Mouse (Mus musculus): Measurements from ENCODE around the gene Cdk17. TPM values are rescaled to one million over a fixed set of nuclear protein-coding genes. Genes with fewer than 3 reads are reported as not detected.
"Not testable (repeated sequence)": the region's sequence is repeated elsewhere in the genome, so short reads cannot be mapped to it uniquely, and the experiment has no call there.

Cdk17 gene
- total RNA-seq, 2 experiments from 2014 or later, result 37.5 to 38.0 TPM

DNA sequence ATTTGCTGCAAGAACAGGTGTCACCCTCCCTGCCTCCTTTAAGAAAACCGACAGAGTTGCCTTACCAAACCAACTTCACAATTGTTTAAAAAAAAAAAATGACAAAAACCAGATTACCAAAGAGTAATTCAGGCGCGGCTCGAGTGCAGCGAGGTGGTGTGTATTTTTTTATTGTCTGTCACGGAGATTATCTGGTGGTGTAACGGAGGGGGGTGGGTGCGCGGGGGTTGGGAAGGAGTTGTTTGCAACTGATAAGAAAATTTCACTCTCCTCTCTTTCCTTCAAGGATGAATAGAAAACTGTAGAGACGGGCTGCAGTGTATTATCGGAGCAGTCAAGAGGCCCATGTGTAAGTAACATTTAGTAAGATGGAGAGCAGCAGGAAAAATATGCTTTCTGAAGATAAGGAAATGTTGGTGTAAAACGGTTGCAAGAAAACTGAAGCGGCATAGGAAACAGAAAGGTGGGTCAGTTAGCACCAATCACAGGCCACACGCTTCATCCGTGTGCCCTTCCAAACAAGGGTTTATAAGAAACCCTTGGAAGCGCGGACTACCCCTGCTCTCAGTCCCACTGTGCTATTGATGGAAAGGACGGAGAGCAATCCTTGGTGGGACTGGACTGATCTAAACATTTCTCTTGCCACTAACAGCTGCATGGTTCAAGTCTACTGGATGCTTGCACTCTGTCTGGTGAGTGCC is 17.2 kb upstream of the Cdk17 start:
- DNase-seq, result no peak

DNA sequence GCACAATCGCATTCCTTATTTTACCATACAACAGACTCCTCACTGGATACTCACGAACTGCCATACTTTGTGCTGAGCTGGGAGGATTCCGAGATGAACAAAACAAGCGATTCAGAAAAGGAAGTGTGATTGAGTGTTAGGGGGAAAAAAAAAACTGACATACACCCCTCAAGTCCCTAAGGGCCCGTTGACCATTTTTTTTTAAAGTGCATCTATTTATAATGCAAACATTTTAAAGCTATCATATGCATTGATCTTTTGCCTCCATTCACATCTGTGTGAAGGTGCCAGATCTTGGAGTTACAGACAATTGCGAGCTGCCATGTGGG is 16.7 kb upstream of the Cdk17 start:
- DNase-seq, result no peak

DNA sequence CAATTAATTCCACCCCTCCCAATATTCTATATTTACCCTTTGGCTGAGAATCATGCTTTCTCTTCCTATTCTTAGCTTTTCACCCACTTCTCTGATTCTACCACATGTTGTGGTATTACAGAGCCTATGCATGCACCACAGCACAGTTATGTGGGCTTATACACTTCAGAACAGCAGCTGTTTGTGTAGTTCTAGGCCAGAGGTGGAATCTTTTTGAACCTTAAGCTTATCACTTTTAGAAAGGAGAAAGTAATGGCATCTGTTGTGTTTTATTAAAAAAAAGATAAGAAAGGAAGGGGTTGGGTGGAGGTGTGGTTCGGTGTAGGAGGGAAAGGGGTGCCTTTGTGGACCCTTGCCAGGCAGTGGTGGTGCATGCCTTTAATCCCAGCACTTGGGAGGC is 16.1 kb upstream of the Cdk17 start:
- no peak for DNase-seq

DNA sequence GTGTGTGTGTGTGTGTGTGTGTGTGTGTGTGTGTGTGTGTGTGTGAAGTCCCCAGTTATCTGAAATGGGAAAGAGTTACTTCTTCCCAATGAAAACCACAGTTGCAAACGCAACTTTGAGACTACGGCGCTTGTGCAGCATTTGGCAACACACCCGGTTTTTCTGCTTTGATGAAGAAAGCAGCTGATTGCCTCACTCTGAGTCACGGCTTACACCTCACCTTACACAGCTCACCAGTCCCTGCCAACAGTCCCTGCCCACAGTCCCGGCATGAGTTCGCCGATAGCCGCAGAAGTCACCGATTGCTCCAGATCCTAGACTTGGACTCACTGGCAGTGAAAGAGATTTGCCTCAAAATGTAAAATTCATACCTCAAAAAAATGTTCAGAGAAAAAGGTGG is 15.6 kb upstream of the Cdk17 start:
- DNase-seq, result peak; percentile 23

DNA sequence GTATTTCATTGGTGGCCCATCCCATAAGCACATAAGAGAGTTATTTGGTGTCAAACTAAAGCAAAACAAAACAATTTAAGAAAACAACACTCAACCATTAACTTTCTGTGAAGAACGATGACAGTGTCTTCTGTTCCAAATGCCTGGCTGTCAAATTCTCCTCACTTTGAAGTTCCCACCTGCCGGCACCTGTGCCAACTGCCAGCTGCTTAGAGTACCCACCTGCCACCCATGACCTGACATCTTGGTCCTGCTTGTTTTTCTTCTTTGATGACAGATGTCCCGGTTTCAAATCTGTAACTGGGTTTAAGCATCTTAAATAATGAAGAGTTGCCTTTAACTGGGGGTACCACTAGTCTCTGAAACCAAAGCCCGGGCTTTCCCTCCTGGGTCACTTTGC is 14.1 kb upstream of the Cdk17 start:
- DNase-seq, result no peak

DNA sequence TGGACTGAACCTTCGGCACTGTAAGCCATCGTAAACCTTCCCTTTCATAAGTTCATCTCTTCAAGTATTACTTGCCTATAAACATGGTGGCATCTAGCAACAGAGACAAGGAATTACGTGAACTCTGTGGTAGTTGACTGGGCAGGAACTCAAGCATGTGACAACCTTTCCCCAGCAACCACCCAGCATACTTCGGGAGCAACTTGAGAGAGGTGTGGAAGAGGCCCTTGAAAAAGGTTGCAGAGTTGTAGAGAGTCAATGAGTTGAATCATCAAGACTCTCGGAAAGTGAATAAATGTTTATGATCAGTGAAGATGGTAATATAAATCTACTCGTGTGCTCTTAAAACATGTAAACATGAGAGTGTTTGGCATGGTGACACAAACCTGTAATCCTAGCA is 13.0 kb upstream of the Cdk17 start:
- no peak for DNase-seq

DNA sequence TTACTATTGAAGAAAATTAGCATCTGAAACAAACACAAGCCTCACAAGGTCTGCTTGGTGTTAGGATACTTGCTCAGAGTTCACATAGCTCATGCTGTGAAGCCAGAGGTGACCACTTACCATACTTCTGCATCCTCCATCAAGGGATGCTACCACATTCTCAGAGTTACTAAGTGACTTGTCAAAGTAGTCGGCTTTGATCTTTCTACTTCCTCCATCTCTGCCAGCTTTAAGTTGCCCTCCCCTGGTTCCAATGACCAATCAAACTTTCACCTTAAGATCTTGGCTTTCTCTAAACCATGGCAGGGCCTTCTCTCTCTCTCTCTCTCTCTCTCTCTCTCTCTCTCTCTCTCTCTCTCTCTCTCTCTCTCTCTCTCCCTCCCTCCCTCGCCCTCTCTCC is 11.1 kb upstream of the Cdk17 start:
- no peak for DNase-seq

DNA sequence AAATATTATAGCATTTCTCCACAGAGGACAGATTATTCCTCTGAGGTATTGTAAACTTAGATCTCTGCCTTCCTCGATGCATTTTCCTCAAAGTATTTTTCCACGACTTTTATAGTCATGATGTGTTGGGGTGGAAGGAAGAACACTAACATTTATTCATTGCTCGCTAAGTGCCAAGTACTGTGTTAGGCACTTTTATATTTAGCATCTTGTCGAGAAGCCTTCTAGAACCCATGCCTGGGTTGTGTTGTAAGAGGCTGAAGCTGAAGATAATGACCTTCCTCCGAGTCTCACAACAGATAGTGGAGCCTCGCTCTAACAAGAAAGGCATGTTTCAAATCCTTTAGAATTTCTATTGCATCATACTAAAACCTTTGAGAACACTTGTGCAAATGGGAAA is 8.9 kb upstream of the Cdk17 start:
- no peak for DNase-seq

DNA sequence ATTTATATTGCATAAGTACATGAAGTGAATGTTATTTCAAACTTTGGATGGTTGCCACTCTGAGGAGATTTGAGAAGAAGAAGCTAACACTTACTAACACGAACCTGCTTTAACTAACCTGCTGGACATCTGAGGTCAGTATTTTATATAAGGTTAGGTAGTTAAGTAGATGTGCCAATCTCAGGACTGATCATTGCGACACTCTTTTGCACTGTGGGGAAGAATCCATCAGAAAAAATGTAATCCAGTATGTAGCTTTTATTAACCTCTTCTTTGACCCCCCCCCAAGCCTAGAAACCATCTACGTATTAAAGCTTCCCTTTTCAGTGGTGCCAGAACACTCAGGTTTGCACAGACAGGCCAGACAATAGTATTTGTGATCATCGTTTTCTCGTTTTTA is 8.0 kb upstream of the Cdk17 start:
- no peak for DNase-seq

DNA sequence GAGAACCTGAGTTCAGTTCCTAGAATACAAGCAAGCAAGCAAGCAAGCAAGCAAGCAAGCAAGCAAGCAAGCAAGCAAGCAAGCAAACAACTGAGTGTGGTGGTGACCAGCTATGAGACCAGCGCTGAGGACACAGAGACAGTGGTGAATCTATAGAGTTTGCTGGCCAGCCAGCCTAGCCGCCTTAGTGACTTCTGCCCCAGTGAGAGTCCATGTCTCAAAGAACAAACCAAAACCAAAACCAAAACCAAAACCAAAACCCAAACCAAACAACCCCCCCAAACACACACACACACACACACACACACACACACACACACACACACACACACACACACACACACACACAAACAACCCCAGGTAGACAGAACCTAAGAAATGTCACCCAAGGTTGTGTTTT is 7.3 kb upstream of the Cdk17 start:
- DNase-seq, result not testable (repeated sequence)

DNA sequence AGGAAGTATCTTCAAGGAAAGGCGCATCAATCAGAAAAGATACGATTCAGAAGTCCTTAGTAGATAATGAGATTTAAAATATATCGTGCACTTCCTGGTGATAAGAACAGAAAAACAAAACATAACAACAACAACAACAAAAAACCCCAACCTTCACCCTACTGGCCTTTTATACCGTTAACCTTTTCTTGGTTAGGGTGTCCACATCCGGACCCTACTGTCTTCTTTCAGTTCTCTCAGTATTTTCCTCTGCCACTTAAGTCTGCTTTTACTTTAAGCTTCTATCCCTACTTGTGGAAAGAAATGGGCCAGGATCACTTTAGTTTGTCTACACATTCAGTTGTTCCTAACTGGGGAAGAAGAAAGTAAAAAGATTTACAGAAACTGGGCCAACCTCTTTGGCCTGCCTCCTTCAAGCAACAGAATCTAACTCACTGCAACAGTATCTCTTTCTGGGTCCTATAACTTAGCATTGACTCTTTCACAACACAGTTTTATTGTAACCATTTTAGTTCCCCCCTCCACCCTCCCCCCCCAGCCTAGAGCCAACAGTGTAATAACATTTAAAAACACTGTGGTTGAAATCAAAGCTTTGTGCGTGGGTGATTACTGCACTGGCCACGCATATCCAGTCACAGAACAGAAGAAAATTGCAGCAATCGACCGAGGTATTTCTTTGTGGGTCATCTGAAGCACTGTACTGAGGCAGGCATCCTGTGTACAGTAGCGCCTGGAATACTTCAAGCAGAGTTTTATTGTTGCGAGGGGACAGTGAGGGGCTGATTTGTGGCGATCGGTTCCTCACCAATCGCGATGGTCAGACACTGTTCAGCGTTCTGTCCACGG is 801 bp upstream of the Cdk17 start:
- DNase-seq, result no peak

DNA sequence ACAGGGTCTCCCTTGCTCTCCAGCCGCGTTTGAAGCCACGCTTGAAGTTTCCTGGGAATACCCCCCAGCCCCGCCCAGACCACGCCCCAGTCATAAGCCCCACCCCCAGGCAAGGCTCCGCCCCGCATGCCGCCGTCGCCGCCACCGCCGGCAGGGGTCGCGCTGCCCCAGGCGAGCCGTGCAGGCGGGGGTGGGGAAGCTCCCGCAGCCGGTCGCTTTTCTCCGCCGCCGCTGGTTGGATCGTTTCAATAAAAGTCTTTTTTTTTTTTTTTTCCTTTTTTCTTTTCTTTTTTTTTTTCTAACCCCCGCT is 223 bp upstream of the Cdk17 start:
- peak; percentile 93 for DNase-seq

DNA sequence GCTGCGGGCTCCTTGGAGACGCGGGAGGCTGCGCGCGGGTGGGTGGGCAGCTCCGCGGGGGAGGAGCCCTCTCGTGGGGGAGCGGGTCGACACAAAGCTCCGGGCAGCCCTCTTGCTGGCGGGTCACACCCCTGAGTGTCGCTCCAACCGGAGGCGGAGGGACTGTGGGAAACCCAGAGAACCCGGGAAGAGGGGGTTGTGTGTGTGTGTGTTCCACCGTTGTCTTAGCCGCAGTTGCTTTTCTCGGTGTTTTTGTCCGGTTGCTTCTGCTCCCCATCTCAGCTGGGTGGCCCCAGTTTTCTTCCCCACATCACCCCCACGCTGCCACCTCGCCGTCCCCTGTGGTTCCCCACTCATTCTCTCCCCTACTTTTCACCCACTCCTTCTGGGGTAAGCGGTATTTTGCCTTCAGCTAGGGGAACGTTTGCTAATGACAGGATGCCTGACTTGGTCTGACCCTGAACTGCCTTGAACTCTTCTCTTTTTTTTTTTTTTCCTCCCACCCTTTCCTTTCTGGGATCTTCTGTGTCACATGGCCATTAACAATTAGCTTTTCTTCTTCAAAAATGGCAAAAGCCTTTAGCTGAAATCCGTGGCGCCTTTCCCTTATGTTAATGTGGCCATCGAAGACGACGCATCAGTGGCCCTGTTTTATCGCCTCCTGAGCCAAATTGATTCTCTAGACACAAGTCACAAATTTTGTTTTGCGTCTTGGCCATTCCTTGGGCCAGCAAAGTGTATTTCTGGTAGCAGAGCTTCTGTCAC is 1.0 kb downstream of the Cdk17 start:
- peak; percentile 19 for DNase-seq

DNA sequence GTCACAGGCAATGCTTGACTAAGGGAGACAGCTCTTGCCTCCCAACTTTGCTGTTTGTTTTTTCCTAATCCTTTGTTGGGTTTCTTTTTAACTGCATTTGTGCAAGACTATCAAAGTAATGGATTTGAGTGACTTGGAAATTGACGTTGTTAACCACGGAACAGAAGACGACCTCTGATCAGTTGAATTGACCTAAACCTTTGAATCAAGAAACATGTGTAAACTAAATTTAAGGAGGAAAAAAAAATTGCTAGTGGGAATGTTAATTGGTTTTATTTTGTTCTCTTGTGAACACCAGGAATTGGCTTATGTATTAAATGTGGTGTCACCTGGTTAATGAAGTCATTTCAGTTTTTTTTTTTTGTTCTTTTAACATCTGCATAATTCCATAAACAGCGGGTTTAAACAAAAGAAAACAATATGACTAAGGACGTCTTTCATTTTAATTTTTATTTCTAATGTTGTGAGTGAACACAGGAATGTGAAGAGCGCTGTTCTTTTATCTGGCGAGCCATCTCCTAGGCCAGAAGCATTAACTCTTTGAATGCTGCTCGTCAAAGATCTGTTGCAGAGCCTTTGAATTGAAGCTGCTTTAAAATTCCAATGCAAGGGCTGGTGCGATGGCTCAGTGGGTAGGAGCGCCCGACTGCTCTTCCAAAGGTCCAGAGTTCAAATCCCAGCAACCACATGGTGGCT is 1.7 kb downstream of the Cdk17 start:
- DNase-seq, result no peak

DNA sequence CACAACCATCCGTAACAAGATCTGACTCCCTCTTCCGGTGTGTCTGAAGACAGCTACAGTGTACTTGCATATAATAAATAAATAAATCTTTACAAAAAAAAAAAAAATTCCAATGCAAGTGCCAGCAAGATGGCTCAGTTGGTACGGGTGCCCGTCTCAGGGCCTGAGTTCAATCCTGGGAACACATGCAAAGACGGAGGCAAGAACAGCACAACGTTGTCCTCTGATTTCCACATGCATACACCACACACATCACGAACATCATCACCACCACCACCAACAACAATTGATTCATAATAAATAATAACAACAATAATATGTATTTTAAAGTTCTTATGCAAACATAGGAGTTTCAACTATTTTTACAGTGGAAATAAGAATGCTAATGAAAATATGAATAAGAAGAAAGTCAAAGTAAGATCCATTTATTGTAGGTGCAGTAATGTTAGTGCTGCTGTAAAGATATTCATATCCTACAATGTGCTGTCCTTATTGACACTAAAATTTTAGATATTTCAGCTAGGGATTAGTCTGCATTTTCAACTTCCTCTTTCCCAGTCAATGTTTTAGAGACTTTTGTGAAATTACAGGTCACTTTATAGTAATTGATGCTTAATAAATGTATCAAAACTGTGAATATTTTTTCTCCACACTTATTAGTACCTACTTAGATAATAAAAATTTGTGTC is 2.4 kb downstream of the Cdk17 start:
- DNase-seq, result no peak

DNA sequence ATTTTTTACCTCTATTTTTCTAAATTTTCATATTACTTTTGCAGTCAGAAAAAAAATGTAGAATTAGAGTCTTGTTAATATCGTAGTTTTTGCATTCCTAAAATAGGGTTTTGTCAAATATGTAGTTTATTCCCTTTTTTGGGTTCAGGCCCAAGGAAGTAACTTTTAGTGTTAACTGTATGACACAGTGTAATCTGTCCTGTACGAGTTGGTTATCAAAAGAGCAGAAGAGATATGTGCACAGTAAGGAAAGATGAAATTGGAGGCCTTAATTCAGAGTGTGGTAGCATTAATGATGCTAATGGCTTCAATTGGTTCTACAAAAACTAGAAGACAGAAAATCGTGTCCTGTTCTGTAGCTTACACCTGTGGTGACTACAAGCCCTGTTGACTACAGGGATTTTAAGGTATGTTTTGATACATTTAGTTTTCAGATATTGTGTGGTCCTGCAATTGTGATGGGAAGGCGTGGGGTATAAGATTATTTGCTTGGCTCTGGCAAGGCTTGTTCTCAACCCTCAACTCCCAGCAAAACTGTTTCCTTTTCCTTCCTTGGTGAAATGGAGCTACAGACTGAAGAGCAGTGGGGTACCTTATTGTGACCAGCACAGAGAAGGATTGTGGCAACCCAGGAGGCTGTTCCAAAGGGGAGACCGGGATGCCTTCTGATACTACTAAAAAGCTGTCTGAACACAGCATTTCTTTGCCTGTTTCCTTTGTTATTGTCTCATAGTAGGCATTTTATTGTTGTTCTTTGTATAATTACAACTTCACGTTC is 3.2 kb downstream of the Cdk17 start:
- no peak for DNase-seq

DNA sequence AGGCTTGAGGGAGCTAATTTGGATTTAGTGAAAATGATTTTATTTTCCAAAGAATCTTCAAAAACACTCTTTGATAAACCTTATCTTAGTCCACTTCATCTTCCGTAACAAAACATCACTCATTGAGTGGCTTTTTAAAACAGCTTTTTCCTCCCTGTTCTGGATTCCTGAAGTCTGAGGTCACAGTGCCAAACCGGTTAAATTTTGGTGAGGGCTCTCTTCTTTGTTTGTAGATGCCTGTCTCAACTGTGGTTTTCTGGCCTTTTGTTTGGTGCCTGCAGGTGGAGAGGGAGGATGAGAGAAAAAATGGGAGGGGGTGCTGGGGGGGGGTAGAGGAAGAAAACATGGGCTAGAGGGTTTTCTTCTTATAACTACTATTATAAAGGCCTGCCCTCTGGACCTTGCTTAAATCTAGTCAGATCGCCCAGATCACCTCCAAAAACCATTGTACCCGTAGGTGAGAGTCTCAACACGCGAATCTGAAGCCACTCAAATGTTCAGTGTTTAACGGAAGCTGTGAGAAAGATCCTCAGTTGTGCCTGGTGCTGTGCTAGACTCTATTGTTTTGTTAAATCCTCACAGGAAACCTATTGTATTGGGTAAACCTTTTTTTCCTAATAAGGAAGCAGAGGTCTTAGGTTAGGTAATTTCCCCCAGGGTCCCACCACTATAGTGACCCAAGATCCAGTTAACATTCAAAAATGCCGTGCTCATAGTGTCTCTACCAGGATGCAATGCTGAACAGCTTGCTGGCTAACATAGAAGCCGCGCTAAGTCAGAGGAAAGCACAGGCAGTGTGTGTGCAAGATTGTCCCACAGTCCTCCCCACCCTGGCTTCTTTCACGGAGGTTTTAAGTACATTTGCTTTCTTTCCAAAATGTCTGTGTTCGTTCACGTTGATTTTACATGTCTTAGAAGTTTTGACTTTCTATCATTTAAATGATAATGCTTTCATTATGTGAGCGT is 5.0 kb downstream of the Cdk17 start:
- peak; percentile 19 for DNase-seq

DNA sequence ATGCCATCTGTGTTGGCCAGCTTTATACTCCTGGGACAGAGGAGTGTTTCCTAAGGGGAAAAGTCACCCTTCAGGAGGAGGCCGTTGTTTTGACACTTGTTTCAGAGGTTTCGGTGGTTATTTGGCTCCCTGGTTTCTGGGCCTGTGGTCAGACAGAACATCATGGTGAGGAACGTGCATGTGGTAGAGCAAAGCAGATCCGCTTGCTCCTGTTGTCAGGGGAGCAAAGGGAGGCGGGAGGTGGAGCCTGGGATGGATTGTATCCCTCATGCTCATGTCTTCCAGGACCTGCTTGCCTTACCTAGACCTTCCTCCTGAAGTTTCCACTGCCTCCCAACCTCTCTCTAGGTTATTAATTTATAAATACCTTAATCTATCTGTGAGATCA is 5.7 kb downstream of the Cdk17 start:
- peak; percentile 18 for DNase-seq

DNA sequence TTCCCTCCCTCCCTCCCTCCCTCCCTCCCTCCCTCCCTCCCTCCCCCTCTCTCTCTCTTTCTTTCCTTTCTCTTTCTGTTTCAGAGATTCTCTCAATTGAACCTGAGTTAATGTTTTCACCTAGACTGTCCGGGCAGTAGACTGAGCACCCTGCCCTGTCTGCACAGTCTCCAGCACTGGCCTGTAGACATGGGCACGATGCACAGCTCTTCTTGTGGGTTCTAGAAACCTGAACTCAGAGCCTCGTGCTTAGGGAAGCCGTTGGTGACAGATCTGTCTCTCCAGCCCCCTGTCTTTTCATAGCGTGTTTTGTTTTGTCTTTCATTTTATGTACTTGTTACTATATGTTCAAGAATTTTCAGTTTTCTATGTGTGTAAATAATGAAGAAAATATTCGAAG is 6.6 kb downstream of the Cdk17 start:
- no peak for DNase-seq

DNA sequence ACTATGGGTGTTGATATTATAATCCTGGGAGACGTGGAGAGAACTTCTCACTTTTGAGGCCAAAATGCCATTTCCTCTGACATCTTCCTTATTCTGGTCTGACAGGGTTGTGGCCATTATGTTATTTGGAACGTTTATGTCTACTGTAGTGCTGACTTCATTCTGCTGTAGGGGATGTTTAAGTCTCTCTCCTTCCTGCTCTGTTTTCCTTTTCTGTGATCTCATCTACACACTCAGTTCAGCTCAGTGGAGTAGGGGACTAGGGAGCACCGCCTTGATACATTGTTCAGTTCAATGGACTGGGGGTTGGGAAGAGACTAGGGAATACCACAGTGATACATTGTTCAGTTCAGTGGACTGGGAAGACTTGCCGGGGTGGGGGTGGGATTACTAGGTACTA is 7.4 kb downstream of the Cdk17 start:
- no peak for DNase-seq

All from heart, postnatal 4 days (tissue).